Mouse (Mus musculus) fat pad, adult 2 months (tissue): ENCODE data around the gene Tmed11.
"Not testable (repeated sequence)": the region's sequence is repeated elsewhere in the genome, so short reads cannot be mapped to it uniquely, and the experiment has no call there.

Experiments used
- DNase-seq: peaks from one replicate; pipeline ENCODE4 v3.0.0-alpha.2; 2011; ENCODE audit warnings: low read depth, low spot score; ENCODE audit errors: extremely low read depth

Tmed11 gene

DNA sequence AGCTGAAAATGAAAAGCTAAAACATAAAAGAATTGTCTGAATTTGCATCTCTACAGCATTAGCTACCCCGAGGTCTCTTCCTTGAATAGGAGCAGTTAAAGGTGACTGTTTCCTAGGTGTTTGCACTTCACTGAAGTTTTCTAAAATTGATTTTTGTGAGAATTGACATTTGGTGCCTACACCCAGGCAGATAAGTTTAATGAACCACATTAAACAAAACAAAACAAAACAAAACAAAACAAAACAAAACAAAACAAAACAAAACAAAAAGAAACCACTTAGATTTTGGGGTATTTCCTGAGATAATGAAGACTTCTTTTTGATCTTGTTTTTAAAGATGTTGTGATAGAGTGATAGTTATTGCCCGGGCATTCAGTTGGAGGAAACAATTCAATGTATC, at the start of gene Tmed11:
Tmed11 (minus strand) TSS at position 101 of the 400 bp plus-strand sequence.
- DNase-seq = not testable (repeated sequence)

DNA sequence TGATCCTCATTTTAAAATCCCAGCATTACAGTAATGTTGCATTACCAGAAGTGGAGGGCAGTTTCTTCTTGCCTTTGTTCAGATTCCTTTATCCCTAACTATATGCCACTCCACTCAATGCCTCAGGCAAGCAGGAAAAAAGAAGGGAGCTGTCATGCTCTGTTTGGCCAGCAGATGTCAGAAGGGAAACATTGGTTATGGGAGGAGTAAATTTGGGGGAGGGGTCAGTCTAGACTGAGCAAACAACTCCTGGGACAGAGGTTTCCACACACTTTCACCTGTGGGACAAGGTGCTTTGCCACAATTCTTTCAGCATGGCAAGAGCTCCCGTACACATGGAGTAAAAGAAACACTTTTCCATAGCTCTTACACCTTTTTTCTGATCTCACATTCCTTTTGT, 41.0 kb upstream of the Tmed11 start:
- DNase-seq = no peak

DNA sequence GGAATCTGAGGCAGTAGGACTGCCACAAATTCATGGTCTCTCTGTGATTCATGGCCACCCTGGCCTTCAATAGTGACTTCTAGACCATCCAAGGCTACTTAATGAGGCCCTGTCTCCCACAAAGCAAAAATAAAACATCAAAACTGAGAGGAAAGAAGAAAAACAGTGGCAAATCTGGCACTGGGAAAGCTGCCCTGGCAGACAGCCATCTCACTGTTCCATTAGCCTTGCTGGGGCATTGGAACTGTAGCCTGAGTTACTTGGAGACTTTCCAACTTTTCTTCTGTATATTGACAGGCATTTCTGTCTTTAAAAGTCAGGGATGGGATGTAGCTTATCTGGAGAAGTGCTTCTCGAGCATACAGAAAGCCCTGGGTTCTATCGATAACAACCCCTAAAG, 28.1 kb upstream of the Tmed11 start:
- no peak for DNase-seq

DNA sequence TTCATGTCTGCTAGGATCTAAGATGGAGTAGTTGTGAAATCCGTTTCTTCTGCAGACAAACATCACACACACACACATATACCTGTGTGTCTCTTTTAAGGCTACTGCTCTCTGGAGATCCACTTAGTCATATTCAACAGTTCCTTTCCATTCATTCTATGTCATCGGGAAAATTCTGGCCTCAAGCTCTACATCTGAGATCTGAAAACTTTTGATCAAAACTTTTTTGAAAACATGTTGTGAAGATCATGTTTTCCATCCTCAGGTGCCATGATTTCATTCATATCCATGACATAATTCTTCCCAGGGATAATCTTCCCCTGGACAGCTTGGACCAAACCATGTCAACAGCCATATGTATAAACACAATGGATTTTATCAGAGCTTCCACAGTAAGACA, 13.6 kb upstream of the Tmed11 start, which contains the start of gene Vmn2r8:
Vmn2r8 (minus strand) TSS at position 101 of the 400 bp plus-strand sequence.
- DNase-seq = not testable (repeated sequence)

DNA sequence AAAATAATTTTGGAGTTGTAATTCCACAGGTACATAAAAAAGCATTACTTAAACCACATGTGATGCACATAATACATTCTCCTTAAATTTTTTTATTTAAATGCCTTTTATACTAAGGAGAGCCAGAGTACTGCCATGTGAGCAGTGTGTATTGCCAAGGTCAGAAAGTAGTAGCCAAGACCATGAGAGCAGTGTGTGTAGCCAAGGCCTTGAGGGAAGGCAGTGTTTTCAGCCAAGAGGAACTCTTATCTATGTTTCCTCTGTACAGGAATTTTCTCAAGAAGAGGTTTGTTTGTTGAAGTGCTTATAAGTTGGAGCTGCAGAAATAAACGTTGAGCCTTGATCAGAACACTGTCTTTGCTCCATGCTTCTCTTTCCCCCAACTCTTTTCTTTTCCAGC, 8.5 kb upstream of the Tmed11 start:
- DNase-seq = no peak

DNA sequence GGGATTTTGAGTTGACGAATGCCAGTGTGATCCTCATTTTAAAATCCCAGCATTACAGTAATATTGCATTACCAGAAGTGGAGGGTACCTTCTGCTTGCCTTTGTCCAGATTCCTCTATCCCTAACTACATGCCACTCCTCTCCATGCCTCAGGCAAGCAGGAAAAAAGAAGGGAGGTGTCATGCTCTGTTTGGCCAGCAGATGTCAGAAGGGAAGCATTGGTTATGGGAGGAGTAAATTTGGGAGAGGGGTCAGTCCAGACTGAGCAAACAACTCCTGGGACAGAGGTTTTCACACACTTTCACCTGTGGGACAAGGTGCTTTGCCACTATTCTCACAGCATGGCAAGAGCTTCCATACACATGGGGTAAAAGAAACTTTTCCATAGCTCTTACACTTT, 4.8 kb downstream of the Tmed11 start:
- DNase-seq = not testable (repeated sequence)

DNA sequence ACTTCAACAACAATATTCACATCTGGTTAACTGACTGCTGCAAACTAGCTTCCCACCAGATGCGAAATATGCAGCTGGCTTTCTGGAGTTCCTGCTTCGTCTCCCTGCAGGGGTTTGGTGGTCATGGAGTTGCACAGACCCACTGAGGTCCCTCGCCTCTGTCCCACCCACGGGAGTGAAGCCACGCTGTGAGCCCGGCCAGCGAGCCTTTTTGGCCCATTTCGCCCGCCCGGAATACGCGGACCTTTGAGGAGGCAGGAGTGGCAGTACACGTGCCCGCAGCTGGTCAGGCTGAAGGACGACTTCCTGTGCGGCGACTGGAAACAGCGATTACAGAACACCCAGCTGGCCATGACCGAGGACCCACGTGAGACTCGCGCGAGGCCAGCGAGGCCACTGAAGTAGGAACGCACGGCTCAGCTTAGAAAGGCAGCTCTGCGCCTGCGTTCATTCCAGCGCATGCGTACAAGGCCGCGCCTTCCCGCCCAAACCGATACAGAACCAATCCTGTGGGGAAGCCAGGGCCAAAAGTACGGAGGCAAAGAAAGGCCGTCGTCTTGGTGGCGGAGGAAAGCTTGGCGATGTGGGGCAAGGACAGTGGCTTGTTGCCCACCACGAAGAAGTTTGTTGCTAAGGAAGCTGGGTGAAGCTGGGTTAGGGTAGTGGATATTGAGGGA, 20.4 kb downstream of the Tmed11 start, which contains the start of gene Rnf212:
Rnf212 (minus strand) TSS at position 353 of the 677 bp plus-strand sequence.
- DNase-seq = no peak

DNA sequence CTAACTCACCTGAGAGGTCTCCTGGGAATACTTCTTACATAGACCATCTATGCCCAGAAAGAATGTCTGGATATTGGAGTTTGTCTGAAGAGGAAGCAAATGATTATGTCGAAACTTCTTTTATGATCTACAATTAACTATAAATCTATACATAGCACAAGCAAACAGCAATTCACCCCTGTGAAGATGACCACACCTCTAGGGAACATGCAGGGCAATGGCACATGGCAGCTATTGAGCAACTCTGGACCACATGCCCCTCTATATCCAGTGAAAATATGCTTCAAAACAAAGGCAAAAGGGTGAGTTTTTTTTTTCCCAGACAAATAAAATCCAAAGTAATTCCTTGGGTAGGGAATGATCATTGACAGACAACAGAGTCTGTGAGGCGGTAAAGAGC, 35.2 kb downstream of the Tmed11 start:
- DNase-seq = no peak

DNA sequence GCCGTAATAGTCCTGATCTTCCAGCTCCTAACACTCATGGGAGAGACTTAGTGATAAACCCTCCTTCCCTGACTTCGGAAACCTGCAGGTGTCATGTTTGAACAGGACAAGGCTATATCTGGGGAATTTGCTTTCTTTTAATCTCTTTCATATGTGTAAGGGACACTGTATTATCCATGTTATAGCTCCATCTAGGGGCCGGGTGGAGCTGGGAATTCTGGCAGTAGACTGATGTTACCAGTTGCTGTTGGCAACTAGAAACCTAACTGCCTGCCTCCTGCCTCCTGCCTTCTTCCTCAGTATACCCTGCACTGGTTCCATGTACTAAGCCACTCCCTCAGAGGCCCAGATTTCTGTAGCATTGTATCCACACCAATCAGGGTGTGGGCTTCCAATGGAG, 36.8 kb downstream of the Tmed11 start:
- no peak for DNase-seq

DNA sequence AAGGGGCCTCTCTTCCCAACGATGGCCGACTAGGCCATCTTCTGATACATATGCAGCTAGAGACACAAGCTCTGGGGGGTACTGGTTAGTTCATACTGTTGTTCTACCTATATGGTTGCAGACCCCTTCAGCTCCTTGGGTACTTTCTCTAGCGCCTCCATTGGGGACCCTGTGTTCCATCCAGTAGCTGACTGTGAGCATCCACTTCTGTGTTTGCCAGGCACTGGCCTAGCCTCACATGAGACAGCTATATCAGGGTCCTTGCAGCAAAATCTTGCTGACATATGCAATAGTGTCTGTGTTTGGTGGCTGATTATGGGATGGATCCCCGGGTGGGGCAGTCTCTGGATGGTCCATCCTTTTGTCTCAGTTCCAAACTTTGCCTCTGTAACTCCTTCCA, 43.9 kb downstream of the Tmed11 start:
- DNase-seq = not testable (repeated sequence)

DNA sequence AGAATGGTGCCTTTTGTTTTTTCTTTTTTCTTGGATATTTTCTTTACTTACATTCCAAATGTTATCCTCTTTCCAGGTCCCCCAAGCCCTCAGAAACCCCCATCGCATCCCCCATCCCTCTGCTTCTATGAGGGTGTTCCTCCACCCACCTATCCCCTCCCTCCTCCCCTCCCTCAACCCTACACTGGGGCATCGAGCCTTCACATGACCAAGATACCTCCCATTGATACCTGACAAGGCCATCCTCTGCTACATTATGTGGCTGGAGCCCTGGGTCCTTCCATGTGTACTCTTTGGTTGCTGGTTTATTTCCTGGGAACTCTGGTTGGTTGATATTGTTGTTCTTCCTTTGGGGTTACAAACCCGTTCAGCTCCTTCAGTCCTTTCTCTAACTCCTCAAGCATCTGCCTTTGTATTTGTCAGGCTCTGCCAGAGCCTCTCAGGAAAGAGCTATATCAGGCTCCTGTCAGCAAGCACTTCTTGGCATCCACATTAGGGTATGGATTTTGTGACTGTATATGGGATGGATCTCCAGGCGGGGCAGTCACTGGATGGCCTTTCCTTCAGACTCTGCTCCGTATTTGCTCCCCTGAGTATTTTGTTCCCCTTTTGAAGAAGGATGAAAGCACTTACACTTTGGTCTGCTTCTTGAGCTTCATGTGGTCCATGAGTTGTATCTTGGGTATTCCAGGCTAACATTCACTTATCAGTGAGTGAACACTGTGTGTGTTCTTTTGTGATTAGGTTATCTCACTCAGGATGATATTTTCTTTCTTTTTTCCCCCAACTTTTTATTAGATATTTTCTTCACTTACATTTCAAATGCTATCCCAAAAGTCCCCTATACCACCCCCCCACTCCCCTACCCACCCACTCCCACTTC, 44.6 kb downstream of the Tmed11 start:
- DNase-seq = no peak

DNA sequence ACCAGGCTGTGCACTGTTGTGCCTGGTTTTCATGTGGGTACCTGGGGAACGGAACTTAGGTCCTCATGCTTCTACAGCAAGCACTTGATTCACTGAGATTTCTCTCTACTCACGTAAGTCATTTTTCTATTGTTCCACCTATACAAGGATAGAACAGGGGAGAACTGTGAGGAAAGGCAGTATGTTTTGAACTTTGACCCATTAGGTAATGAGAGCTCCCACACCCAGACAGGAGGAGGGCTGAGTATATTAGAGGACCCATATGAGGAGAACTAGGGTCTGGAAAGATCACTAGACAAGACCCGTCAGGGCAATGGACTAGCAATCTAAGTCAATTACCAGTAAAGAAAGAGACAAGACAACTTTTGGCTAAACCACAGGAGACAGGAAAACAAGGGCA, 50.5 kb downstream of the Tmed11 start:
- DNase-seq = no peak

DNA sequence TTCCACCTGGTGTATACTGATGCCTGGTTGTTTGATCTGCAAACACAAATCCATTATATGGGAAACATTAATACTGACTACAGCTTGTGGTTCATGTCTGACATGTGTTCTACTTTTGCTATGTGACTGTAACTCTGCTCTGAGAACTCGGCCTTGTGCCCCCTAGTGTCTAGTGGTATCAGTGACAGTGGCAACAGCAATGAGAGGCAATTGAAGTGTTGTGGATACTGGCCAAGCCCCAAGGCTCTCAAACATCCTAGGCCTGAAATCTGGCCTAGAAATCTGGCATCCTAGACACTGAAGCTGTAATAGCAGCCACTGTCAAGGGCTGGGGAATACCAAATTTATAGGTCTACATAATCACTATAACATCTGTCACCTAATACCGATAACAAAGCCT, 51.3 kb downstream of the Tmed11 start:
- DNase-seq = no peak

DNA sequence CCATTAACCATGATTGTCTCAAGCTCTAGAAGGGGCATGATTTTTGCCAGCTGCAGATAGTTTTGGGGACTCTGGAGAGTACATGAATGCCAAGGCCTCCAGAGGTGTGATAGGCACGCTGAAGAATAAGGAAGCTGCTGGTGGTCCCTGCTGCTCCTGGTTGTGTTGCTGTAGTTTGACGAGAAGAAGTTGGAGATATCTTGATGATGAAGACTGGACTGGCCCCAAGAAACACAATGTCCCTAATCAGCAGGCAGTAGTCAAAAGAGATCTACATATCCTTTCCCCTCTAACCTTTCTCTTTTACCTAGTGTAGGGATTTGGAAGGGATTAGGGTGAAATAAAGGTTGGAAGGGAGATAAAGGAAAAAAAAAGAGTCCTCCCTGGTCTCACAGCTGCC, 52.6 kb downstream of the Tmed11 start:
- no peak for DNase-seq

DNA sequence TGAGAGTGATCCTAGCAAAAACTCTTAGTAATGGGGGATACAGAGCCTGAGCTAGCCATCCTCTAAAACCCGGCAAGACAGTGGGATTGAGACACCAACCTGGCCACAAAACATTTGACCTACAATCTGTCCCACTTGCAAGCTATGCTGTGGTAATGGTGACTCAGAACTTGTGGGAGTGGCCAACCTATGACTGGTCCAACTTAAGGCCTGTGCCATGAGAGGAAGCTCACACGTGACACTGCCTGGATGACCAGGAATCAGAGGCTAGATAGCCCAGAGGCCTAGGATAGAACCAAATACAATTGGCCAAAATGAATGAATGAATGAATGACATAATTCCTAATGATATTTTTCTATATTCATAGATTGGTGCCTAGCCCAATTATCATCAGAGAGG, 53.3 kb downstream of the Tmed11 start:
- no peak for DNase-seq

DNA sequence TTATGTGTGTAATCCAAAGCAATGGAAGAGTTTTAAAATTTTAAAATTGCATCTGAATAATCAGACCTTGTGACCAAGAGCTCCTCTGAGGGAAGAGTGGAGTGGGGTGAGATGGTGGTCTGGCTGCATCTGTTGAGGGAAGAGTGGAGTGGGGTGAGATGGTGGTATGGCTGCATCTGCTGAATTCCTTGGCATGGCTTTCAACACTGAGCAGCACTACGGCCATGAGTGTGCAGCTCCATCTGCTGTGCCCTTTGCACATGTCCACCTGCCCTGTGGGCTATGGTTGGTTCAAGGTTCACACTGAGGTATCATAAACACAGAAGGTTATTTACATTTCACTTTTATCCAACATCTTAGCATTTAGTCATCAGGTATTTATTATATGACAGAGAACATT, 67.7 kb downstream of the Tmed11 start:
- DNase-seq = no peak
